Mouse (Mus musculus) thymus, adult 18-20 months (tissue): ENCODE measurements around the gene Memo1.
A peak's percentile ranks its signal among the peaks of the same experiment; 100 is the strongest.
"Not testable (repeated sequence)": the region's sequence is repeated elsewhere in the genome, so short reads cannot be mapped to it uniquely, and the experiment has no call there.

ENCODE experiments used
- DNase-seq, 2 experiments: peaks; one replicate each; pipeline ENCODE4 v3.0.0; 2022; ENCODE audit warnings: mixed read lengths in 2 of 2

Memo1 gene

DNA sequence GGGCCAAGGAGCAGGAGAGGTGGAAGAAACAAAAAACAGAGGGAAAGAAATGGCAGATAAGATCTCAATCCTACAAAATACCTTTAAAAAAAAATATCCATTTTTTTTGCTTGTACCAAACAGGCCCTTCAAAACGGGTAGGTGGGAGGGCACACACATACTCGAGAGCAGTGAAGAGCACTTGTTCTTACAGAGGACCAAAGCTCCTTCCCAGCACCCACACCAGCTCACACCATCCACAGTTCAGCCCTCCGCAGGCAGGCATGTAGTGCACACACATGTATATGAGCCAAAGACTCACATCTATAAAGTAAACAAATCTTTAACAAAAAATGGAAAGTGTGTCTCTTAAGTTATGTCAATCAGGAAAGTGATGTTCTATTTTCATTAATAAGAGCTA, 52.5 kb downstream of the Memo1 start:
- no peak for DNase-seq

GRCm38 (mm10) chr17:74240322-74240721, 55.0 kb downstream of the Memo1 start:
- DNase-seq, result no peak

DNA sequence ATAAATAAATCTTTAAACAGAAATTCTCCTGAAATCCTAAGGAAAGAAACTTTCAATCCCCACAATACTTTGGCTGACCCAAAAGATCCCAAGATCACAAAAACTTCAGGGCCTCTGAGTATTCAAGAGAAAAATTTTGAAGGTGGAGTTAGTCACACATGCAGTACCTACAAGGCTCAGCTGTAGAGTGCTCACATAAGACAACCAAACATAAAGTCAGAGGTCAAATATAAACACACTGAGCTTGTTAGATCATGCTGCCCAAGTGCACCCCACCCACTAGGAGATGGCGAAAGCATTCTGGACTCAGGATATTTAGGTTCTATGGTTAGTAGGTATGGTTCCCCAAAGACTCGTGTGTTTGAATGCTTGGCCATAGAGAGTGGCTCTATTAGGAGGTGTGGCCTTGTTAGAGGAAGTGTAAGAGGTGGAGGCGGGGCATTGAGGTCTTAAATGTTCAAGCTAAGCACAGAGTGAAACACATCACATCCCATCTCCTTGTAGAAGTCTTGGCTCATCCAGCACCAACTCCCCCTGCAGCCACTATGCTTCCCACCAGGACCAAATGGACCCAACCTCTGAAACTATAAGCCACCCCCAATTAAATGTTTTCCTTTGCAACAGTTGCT, 67.1 kb downstream of the Memo1 start:
- no peak for DNase-seq

GRCm38 (mm10) chr17:74217304-74217703, 78.0 kb downstream of the Memo1 start:
- DNase-seq, result no peak

DNA sequence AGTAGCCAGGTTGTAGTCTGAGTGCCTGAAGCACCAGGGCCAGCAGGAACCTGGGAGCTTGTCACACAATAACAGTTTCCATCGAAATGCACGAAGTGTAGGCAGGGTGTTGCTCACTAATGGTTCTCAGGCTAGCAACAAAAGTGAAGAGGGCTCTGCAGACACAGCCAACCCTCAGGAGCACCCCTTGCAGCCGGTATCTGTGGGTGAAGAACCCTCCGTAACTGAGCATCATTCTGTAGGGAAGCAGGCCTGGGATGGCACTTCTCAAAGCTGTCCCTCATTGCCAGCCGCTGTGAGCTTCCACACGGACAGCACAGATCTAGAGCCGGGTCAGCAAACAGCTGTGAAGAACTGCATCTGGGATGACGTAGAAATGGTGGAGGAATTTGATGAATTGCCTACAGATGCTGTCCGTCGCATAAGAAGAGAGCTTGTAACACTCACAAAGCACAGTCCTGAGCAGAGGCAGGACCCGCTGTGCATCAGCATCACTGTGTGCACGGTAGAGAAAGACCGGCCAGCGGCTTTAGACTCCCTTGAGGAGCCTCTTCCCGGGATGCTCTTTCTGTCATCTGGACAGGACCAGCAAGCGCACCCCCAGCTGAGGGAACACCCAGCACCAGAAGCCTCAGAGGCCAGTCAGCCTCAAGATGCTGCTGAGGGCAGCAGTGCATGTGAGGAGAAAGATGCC, 82.3 kb downstream of the Memo1 start:
- not testable (repeated sequence) for DNase-seq

DNA sequence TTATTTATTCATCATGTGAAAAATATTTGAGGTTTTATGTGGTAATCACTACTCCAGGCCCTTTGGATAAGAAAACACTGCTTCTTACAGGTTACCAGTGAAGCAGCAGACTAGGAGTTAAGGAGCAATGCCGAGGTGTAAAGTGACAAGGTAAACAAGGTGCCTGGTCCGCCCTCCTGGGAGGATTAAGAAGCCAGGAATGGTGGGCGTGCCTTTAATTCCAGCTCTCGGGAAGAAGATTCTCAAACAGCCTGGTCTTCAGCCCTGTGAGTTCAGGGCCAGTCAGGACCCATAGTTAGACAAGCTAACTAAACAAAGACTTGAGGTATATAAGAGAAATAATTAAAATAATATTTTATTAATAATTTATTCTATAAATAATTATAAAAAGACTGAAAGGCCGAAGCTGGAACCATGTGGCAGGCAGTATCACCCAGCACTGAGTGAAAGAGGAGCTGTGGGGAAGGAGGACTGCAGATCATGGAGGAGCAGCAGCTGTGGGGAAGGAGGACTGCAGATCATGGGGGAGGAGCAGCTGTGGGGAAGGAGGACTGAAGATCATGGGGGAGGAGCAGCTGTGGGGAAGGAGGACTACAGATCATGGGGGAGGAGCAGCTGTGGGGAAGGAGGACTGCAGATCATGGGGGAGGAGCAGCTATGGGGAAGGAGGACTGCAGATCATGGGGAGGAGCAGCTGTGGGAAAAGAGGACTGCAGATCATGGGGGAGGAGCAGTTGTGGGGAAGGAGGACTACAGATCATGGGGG, 86.0 kb downstream of the Memo1 start:
- no peak for DNase-seq

DNA sequence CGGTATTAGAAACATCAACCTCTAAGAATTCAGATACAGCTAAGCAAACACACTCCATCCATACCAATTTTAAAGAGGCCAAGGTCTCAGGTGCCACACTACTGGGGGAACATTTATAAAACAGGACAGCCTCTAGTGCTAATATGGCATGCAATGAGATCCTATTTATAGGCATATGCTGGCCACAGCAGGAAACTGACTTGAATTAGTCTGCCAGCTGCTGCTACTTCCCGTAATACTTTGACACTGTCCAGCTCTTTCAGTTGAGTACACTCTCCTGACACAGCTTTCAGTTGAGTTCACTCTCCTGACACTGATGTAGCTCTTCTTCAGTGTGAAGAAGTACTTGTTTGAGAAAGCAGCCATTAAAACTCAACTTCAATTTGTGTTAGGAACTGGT, 99.4 kb downstream of the Memo1 start:
- no peak for DNase-seq

GRCm38 (mm10) chr17:74194755-74195154, 100.6 kb downstream of the Memo1 start:
- DNase-seq, result no peak

- no peak for DNase-seq
Measured at GRCm38 (mm10) chr17:74193463-74193862, 101.9 kb downstream of the Memo1 start.

- DNase-seq, result no peak
Measured at GRCm38 (mm10) chr17:74191446-74191845, 103.9 kb downstream of the Memo1 start.

DNA sequence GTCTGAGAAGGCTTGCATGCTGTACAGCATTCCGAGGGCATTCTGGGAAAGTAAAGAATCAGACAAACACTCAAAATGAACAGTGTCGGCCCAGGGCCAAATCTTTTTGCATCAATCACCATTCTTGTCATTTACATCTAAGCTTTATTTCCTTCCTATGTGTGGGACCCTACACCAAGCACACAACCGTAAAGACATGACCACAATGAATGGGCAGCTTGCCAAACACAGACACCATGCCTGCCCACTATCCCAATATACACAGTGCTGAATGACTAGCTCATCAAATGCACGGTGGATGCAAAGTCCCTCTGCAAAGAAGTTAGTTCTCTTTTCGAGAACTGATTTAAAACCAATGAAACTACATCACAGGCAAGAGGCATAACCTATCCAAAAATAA, 109.1 kb downstream of the Memo1 start:
- DNase-seq, result no peak

DNA sequence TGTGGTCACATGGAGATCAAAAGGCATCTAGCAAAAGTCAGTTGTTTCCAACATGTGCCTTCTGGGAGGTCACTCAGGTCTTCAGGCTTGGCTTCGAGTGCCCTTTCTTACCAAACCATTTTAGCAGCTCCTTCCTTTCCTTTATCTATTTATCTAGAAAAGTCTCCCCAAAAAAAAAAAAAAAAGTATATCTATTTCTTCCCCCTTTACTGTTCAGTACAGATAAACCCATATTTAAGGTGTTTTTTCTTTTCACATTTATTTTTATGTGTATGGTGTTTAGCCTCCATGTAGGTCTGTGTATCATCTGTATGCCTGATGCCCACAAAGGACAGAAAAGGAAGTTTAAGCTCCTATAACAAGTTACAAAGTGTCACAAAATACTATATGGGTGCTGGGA, 110.6 kb downstream of the Memo1 start:
- DNase-seq, result no peak

DNA sequence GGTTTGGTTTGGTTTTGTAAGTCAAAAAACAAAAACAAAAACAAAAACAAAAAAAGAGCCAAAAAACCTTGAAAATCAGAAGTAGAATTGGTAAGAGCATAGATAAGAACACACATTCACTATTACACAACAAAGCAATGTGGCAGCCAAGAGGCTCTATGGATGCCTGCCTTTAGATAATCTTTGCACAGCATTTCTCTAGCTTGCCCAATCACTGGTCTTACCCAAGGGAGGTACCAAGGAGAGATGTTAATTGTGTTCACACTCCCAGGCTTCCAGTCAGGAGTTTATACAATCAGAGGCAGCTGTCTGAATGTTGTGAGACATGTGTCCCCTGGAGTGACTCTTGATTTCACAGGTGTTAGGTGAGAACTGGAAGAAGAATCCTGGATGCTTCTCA, 114.4 kb downstream of the Memo1 start:
- DNase-seq, result no peak

DNA sequence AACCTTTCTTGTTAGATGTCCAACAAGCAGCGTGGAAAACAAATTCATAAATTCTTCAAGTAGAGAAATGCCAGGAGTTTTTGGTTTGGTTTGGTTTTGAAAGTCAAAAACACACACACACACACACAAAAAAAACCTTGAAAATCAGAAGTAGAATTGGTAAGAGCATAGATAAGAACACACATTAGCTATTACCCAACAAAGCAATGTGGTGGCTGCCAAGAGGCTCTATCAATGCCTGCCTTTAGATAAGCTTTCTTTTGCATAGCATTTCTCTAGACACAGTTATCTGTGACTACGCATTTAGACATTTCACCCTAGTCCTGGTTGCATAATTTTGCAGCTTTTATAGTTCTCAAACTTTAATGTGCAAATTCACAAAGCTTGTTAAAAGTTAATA, 115.7 kb downstream of the Memo1 start:
- not testable (repeated sequence) for DNase-seq

- DNase-seq, result no peak
Measured at GRCm38 (mm10) chr17:74173726-74174125, 121.6 kb downstream of the Memo1 start.

DNA sequence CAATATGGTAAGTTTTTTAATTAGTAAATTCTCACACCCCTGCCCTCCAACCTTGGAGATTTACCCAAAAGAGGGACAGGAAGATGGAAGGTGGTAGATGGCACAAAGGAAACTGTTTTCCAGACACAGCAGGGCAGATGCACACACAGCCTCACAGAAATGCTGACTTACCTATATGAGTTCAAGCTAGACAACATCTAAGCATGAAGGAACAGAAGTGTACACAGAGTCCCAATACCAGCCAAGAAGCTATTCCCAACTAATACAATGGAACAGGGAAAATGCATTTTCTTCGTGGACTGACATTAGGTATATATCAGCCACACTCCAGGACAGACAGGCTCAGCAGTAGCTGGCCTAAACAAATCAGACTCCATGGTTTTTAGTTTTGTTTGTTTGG, 122.5 kb downstream of the Memo1 start:
- DNase-seq, result no peak

DNA sequence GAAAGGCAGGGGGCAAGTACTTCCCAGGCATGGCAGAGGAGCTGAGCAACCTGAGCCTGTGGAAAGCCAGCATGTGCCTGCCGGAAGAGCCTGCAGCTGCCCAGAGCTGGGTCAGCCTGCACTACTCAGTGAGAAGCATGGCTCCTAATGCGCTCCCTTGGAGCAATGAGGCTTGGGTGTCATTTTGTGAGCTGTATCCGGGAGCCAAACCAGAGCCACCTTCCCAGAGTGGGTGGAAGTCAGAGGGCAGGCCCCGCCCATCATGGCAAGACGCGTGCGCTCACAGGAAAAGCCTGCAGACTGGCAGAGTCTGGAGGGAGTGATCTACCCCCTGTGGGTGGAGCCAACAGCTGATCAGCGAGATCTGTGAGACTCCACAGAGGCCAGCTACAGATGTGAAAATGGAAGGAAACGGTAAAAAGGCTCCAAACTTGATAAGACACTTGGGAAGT, 135.9 kb downstream of the Memo1 start:
- peak; percentile 71 to 81 for DNase-seq

DNA sequence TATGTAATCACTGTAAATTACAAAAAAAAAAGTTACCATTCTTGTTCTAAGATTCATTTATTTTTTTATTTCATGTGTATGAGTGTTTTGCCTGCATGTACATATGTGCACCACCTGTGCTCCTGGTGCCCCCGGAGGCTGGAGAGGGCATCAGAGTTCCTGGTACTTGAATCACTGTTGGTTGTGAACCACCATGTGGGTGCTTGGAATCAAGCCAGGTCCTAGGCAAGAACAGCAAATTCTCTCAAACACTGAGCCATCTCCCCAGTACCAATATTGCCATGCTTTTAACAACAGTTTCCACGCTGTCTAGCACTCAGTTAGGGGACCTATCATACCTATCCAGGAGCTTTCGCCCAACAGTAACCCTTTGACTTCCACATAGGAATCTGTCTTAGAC, 137.2 kb downstream of the Memo1 start:
- no peak for DNase-seq
